Mouse (Mus musculus) heart, adult 11 months (tissue): ENCODE measurements around the gene Cpn1.
A peak's percentile ranks its signal among the peaks of the same experiment; 100 is the strongest.

ENCODE experiments used
- DNase-seq: peaks from one replicate; pipeline ENCODE4 v3.0.0; 2022

The Cpn1 gene

DNA sequence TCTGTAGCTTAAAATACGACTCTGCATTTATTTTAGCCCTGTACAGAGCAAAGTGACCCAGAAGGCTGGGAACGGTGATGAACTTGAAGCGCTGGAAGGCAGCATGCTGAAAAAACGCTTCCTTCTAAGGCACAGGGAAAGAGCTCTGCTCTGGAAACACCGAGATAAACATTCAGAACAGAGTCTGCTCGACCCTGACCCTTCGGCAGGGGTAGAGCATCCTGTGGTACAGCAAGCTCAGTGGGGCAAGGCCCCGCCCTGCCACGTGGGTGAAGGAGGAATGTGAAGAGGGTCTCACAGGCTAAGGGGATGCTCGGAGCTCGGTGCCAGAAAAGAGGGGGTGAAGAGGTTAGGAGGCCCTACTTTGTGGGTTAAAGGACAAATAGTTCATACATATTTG is 48.0 kb downstream of the Cpn1 start:
- DNase-seq: peak; percentile 92

DNA sequence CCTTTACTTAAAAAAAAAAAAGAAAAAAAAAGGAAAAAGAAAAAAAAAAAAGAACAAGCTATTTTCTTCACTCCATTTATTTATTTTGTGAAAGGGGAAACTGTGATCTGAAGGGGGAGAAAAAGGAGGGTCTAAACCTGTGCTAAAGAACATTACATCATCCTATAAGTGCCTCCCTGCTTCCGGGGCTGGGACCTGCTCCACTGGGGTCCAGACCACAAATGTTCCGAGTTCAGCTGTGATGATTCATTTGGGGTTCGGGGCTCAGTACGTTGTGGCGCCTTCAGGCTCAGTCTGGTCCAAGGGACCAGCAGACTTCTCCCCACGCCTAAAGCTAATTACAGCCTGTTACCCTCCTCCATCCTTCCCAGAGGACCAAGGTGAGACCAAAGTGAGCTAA is 55.4 kb downstream of the Cpn1 start:
- DNase-seq: no peak

DNA sequence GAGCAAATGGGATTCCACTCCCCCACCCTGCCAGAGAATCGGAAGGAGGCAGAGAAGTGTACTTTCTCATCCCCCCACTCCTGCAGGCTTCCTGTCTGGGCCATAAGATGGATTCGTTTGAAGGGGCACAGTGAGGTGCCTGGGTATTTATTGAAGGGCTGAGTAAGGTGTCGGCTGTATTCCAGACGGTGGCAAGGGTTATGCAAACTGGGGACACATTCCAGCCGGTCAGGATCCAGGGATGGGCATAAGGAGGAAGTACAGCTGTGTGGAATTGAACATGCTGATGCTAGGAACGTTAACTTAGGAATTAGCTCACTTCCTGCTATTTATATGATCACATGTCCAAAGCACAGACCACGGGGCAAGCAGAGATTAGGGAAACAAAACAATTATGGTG is 56.0 kb downstream of the Cpn1 start:
- peak; percentile 92 for DNase-seq

DNA sequence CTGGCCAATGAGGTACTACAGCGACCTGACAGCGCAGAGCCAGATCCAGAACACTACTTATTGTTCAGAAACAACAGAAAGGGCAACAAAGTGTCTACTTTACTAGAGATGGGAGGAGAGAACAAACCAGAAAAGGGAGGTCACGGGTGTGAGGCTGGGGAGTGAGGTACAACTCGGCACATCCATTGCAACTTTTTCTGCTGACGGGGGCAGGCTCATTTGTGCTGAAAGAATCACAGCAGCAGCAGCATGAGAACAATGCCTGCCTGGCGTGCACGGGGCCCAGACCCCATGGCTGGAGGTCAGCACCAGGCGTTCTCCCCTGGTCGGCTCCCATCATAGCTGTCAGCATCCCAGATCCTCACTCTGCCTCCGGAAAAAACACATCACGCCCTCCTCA is 56.5 kb downstream of the Cpn1 start:
- no peak for DNase-seq

DNA sequence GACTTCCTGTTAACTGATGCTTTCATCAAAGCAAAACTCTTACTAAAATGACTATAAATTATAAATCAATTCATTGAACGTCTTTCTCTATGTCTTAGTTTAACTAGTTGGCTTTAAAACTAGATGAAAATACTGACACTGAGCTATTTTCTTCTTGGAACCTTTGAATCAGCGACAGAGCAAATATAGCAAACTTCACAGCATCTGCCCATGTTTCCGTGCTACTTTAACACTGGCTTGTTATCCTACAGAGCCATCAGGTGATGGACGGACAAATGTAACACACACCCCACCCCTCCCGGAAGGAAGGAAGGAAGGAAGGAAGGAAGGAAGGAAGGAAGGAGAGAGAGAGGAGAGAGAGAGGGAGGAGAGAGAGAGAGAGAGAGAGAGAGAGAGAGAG is 58.4 kb downstream of the Cpn1 start:
- no peak for DNase-seq

DNA sequence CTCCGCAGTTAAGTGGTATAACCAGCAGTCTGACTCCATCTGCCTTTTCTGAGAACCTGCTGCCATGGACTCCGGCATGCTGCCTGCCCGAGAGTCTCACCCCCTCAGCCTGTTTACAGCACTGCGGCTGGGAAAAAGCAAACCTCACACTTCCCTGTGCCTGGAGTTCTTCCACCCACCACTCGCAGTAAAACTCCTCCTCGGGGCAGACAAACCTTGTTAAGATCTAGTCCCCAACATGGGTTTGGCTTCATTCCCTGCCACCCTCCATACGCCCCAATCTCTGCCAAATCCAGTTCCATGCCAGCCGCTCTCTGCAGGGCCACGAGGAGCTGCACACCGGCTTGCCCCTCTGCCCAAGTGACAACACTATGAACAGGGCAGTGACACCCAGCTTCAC is 59.3 kb downstream of the Cpn1 start:
- DNase-seq: peak; percentile 87

DNA sequence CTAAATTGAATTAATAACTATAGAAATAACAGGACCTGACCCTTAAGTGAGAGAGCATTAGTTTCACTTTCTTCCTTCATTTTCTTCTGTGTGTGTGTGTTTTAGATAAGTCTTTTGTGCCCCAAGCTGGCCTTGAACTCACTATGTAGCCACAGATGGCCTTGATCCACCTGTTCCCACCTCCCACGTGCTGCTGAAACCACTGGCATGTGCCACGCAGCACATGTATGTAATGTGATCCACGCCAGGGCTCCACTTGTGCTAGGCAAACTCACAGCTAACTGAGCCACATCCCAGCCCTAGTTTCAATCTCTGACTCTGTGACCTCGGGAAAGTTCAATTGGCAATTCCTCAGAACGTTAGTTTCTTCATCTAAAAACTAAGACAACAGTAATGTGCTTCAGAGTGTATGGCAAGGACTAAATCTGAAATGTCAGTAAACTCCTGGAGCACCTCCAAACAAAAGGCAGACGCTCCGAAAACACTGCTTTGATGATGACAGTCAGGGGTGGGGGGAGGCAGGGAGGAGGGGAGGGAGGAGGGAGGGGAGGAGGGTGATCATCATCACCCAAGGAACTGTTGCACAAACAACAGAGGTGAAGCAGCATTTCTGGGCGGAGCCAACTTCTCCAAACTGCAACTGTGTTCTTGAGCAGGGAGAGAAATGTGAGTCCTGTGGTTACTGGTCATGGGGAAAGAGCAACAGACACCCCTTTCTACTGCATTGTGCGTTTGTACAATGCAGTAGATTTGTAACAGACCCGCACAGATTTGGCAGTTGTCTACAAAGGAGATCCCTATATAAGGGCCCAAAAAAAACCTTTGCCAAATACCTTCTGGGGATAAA is 60.0 kb downstream of the Cpn1 start:
- no peak for DNase-seq

DNA sequence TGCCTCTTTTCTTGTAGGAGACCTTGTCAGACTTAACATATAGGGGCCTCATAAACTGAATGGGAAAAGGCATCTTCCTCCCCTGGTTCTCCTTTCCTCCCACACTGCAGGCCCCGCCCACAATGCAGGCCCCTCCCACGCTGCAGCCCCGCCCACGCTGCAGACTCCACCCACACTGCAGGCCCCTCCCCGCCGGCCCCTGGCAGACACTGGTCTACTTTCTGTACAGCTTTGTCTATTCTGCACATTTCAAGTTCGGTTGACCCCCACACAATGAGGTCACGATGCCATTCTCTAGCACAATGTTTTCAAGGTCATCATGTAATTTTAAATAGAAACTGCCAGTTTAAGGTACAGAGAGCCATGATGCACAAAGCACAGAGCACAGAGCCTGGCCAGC is 62.0 kb downstream of the Cpn1 start:
- no peak for DNase-seq

DNA sequence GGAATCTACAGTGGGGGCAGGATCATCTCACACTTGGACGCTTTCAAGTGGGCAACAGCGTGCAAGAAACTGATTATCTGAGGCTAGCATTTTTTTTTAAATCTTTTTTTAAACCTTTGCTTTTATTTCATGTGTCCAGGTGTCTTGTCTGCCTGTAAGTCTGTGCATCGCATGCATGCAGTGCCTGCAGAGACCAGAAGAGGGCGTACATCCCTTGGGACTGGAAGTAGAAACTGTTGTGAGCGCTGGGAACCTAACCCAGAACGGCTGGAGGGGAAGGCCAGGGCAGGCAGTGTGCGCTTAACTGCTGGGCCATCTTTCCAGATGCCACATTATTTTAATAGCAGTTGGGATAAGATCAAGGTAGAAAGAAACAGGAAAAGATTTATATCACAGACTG is 63.4 kb downstream of the Cpn1 start:
- DNase-seq: no peak

DNA sequence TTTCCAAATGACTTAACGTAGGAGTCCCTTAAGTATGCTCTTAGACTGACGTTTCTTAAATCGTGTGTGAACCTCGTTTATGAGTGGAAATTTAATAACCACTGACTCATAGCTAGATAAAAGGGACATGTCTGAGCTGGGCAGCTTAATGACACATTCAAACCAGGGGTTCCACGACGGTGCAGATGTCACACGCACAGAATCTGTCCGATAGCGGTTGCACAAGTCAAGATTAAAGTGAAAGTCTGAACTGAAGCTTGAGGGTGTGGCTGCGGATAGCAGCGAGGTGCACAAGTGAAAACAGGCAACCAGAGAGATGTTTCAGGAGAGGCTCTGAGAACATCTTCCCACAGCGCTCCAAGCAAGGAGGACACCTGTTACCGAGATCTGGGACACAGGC is 64.9 kb downstream of the Cpn1 start:
- DNase-seq: no peak

DNA sequence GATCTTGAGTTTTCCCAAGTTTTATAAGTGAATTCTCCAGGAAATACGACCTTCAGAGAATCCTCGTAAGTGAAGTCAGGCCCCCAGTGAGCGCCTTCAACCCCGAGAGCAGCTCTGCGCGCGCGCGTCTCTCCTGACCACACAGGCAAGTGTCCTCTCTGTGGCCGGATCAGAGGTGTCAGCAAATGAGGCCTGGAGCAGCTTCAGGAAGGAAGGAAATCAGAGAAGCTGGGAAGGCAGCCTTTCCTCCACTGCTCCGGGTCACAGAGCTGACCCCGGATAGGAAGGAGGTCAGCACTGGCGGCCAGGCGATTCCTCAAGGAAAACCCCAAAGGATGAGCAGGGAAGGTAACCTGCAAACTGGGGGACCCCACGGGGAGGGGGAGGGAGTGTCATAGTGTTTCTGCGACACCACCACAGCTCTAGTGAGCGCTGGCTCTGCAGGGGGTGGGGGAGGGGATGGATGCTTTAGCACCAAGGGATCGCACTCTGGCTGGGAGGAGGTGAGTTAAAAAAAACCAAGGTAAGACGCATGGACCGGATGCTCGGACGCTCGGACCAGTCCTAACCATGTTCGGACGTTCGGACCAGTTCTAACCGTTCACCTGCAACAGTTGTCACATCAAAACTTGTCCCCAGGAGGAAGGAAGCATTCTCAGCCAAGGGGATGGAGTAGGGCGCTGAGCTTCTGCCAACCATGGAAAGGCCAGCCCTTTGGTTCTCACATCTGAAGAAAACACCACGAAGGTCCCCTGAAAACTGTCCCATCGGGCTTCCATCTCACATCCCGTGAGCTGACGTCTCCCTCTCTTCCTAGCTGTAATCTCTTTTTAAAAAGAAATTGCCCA is 65.7 kb downstream of the Cpn1 start:
- DNase-seq: peak; percentile 96

DNA sequence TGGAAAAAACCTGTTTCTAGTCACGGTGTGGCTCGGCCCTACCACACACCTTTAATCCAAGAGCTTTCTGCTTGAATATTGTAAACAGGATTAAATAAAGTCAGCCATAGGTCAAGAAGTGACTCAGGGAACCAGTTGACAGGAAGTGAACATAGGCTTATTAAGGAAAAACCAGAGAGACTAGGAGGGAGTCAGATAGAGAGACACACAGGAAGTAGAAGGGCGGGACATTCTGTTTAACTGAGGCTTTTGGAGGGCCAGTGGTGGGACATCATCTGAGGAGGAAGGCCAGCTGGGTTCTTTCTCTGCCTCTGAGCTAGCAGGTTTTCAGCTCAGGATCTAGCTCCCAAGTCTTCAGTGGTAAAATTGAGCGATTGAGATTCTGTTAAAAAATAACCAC is 66.5 kb downstream of the Cpn1 start:
- DNase-seq: peak; percentile 90

DNA sequence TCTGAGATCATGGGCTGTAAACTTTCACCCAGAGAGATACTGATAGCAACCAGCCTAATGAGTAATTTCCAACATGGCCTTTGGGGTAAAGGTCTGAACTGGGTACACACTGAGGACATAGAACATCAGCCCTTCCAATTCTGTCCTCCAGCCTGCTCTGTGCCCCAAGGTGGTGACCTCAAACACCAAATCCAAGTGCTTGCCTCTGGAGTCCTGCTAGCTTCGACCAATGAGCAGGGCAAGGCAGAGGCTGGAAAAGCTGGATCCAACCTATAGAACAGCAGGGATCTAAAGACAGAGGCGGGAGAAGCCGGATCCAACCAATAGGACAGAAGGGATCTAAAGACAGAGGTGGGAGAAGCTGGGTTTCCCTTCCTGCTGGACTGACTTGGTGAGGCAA is 67.5 kb downstream of the Cpn1 start:
- no peak for DNase-seq

DNA sequence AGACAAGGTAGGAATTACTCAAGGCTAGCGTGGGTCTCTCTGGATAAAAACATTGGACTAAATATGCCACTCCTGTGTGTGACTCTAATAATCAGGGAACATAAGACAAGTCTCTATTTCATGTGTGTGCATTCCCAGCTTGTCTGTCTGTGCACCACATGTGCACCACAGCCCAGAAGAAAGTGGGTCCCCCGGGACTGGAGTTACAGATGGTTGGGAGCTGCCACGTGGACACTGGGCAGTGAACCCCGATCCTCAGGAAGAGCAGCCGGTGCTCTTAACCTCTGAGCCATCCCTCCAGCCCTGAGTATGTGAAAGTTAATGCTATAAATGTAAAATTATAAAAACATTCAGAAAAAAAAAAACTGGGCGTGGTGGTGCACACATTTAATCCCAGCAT is 68.6 kb downstream of the Cpn1 start:
- peak; percentile 87 for DNase-seq

DNA sequence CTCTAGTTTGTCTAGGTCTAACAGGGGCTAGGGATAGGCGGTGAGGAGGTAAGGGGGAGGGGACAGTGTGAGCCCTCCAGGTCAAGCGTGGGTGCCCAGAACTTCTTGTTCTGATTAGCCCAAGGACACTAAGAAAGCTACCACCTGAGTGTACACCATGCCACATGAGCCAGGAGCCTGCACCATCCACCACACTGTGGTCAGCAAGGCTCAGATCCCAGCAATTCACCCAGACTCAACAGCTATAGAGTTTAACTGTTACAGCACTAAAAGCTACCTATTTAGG is 69.0 kb downstream of the Cpn1 start:
- peak; percentile 87 for DNase-seq

DNA sequence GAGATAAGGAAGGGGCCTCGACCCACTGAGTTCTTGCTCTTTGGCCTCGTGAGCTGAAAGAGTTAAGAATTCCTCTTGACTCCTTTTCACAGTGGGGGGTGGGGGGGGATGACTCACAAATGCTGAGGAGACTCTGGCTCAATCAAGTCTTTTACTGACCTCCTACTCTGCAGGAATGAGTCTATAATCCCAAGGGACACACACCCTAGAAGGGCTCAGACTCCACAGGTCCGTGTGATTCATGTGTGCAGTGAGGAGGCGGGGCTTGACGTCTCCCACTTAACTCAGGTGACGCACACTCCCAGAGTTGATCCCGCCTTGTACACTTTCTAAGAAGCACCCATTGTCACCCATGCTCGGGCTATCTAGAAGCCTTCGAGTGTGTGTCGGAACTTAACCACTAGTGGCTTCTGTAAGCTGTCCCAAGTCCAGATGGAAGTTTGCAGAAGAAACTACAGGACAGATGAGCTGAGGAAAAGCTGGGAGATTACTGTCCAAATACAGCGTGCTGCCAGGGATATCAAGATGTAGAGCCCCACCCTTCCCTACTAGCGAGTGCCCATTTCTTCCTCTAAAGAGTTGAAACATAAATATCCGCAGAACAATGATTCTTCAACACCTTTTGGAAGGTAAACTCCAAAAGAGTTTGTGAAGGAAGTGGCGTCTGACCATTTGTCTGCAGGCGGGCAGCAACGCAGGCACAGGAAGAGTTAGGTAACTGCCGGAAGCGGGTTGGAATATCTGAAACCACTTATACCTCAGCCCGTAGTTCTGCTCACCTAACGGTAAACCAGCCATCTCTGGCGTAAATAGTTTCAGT is 69.6 kb downstream of the Cpn1 start:
- DNase-seq: peak; percentile 91

DNA sequence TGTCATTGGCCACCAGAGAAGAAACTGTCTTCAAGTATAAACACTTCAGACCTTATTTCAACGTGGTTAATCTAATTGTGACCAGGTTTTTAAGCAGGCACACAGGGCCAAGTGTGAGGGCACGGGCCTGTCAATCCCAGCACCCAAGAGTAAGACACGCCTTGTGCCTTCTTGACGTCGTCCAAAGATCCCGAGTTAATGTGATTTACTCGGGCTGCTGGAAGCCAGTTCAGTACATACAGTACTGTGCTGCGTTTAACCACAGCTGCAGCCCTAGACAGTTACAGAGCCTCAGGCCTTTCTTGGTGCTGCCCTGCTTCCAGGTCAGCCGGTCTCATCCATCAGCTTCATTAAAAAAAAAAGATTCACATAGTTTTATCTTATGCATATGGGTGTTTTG is 70.9 kb downstream of the Cpn1 start:
- DNase-seq: no peak

DNA sequence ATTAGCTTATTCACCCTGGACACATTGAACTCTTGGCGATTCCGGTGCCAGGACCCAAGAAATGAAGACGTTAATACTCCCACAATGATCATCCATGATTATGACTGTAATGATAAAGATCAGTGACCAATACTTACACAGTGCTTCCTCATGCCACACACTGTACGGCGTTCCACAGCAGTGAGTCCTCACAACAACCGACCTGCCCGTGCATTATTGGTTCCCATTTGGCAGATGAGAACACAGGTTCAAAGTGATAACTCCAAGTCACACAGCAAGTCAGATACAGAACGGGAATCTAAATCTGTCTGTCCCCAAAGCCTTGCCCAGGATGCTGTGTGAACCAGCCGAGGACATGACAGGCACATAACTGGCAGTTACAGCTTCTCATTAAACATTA is 71.4 kb downstream of the Cpn1 start:
- DNase-seq: peak; percentile 74

DNA sequence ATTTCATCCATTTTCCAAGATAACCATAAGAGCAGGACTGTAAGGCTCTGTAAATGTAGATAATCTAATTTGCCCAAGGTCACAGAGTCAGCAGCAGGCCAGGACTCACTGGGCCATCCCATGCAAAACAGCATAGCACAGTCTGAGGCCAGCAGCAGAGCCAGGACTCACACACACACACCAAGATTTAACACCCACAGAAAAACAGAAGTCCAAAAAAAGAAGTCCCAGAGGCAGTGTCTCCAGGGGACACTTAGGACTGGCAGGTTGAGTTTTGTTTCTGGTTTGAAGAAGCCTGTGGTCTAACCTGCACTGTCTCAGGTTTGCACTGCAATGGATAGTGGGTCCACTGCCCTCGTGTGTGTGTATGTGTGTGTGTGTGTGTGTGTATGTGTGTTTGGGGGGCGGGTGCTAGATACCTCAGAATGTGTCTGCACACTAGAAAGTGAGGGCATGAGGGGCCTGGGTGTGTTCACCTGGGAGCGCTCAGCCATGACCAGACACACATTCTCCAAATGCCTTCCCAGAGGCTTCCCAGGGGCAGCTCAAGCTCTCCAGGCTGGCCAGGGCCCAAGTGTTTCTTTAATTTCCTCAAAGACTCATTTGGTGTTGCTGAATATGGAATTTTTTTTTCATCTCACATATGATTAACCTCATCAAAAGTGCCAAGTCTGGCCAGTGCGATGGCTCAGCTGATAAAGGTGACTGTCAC is 73.4 kb downstream of the Cpn1 start:
- DNase-seq: no peak

DNA sequence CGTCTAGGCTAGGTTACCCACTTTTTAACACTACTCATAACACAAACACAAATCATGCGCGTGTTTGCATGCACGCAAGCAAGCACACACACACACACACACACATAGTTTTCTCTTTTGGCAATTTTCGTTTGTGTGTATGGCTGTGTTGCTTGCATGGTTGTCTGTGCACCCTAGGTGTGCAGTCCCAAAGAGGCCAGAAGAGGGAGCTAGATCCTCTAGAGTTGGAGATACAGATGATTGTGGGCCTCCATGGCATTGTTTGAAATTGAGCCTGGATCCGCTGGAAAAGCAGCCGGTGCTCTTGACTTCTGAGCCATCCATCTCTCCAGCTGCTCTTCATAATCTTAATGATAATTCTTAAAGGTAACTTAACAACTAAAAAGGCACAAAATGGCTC is 79.9 kb downstream of the Cpn1 start:
- DNase-seq: no peak
